Mouse (Mus musculus): ENCODE measurements at regions not wholly inside any gene's neighbourhood (a gene's known extent, or its start where the extent isn't known, plus 50 kb on each side); places are given as distances from the start of the nearest gene placed in this dataset.

DNA sequence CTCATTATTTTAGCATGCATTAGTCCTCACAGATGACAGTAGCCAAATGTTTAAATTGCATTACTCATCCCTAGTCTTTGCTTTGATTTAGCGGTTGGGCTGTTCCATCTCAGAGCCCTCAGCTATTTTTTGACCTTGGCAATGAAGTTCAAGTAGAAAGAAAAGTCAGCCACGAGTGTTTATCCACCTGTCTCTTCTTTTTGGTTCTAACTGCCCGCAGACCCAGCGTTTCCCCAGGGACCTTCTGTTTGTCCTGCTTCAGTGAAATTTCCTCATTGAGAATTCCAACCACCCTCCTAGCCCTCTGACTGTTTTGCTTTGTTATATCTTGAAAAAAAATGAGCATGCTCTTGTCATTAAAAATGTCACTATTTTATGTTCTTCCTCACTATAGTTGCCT is 403.5 kb downstream of the Arl4a start:
- TF ChIP-seq CTCF (IDR thresholded peaks at IDR 0.05; ENCODE audit: low read depth, low read length) (no peak), GATA1 (IDR thresholded peaks at IDR 0.05; ENCODE audit: borderline replicate concordance, low read length) (no peak), TAL1 (conservative IDR thresholded peaks at IDR 0.05; ENCODE audit: low read depth, low read length) (no peak)

Measured in G1E (cell line).